Mouse (Mus musculus) thymus, postnatal 36 days (tissue): ENCODE data around the gene Nsmce4a.

Experiments used
- DNase-seq, 2 experiments: peaks; one replicate each; pipeline ENCODE4 v3.0.0; 2022; ENCODE audit warnings: mixed read lengths in 2 of 2

Gene Nsmce4a

GRCm38 (mm10) chr7:130577388-130578003 lies 4.6 kb upstream of the Nsmce4a start, which contains the start of gene Tacc2:
Gene Tacc2 (plus strand): TSS chr7:130577438.
- DNase-seq: no peak

- no peak for DNase-seq
Observed at GRCm38 (mm10) chr7:130576981-130577380, 4.1 kb upstream of the Nsmce4a start.

- DNase-seq: no peak
Observed at GRCm38 (mm10) chr7:130574211-130574991, 1.5 kb upstream of the Nsmce4a start.

- DNase-seq: no peak
Observed at GRCm38 (mm10) chr7:130573746-130574145, 828 bp upstream of the Nsmce4a start.

GRCm38 (mm10) chr7:130570472-130570871 lies 2.4 kb downstream of the Nsmce4a start:
- DNase-seq: no peak

- DNase-seq: no peak
Observed at GRCm38 (mm10) chr7:130568783-130569436, 4.0 kb downstream of the Nsmce4a start.

GRCm38 (mm10) chr7:130564596-130564995 lies 8.3 kb downstream of the Nsmce4a start:
- no peak for DNase-seq

GRCm38 (mm10) chr7:130563880-130564279 lies 9.0 kb downstream of the Nsmce4a start:
- no peak for DNase-seq

- DNase-seq: no peak
Observed at GRCm38 (mm10) chr7:130563276-130563675, 9.6 kb downstream of the Nsmce4a start.

- no peak for DNase-seq
Observed at GRCm38 (mm10) chr7:130560933-130561332, 12.0 kb downstream of the Nsmce4a start.

- no peak for DNase-seq
Observed at GRCm38 (mm10) chr7:130558592-130558991, 14.3 kb downstream of the Nsmce4a start.

- no peak for DNase-seq
Observed at GRCm38 (mm10) chr7:130555597-130555996, 17.3 kb downstream of the Nsmce4a start.

- DNase-seq: no peak
Observed at GRCm38 (mm10) chr7:130553321-130553720, 19.6 kb downstream of the Nsmce4a start.

GRCm38 (mm10) chr7:130552780-130553179 lies 20.1 kb downstream of the Nsmce4a start:
- DNase-seq: no peak

GRCm38 (mm10) chr7:130547635-130548175 lies 25.2 kb downstream of the Nsmce4a start:
- no peak for DNase-seq

GRCm38 (mm10) chr7:130546791-130547484 lies 26.0 kb downstream of the Nsmce4a start:
- DNase-seq: peak; percentile 93 to 94

GRCm38 (mm10) chr7:130546421-130546790 lies 26.5 kb downstream of the Nsmce4a start:
- DNase-seq: no peak

GRCm38 (mm10) chr7:130545893-130546292 lies 27.0 kb downstream of the Nsmce4a start:
- no peak for DNase-seq

GRCm38 (mm10) chr7:130545401-130545800 lies 27.5 kb downstream of the Nsmce4a start:
- no peak for DNase-seq

GRCm38 (mm10) chr7:130543181-130543580 lies 29.7 kb downstream of the Nsmce4a start:
- no peak for DNase-seq

- no peak for DNase-seq
Observed at GRCm38 (mm10) chr7:130540176-130540575, 32.7 kb downstream of the Nsmce4a start.

GRCm38 (mm10) chr7:130537068-130537467 lies 35.9 kb downstream of the Nsmce4a start:
- DNase-seq: no peak

- DNase-seq: no peak
Observed at GRCm38 (mm10) chr7:130535174-130535573, 37.7 kb downstream of the Nsmce4a start.
